Mouse (Mus musculus): ENCODE data around the gene Ntn1.

Gene Ntn1

GRCm38 (mm10) chr11:68213896-68214295 is 186.7 kb downstream of the Ntn1 start:
- peak; percentile 50 for DNase-seq (ENCODE audit: low read depth)

GRCm38 (mm10) chr11:68211924-68212578 is 188.6 kb downstream of the Ntn1 start:
- peak; percentile 32 for DNase-seq (ENCODE audit: low read depth)

GRCm38 (mm10) chr11:68210714-68211113 is 189.9 kb downstream of the Ntn1 start:
- DNase-seq (ENCODE audit: low read depth) = no peak

- DNase-seq (ENCODE audit: low read depth) = no peak
These were observed 191.1 kb downstream of the Ntn1 start for GRCm38 (mm10) chr11:68209506-68209905.

- DNase-seq (ENCODE audit: low read depth) = no peak
These were observed 192.0 kb downstream of the Ntn1 start for GRCm38 (mm10) chr11:68208582-68208981.

GRCm38 (mm10) chr11:68208023-68208422 is 192.6 kb downstream of the Ntn1 start:
- no peak for DNase-seq (ENCODE audit: low read depth)

- no peak for DNase-seq (ENCODE audit: low read depth)
These were observed 194.9 kb downstream of the Ntn1 start for GRCm38 (mm10) chr11:68205572-68206229.

GRCm38 (mm10) chr11:68204407-68204806 is 196.2 kb downstream of the Ntn1 start:
- peak; percentile 57 for DNase-seq (ENCODE audit: low read depth)

- peak; percentile 35 for DNase-seq (ENCODE audit: low read depth)
These were observed 196.8 kb downstream of the Ntn1 start for GRCm38 (mm10) chr11:68203658-68204315.

GRCm38 (mm10) chr11:68202561-68202960 is 198.1 kb downstream of the Ntn1 start:
- DNase-seq (ENCODE audit: low read depth) = no peak

- no peak for DNase-seq (ENCODE audit: low read depth)
These were observed 198.7 kb downstream of the Ntn1 start for GRCm38 (mm10) chr11:68201811-68202459.

- peak; percentile 64 for DNase-seq (ENCODE audit: low read depth)
These were observed 199.6 kb downstream of the Ntn1 start for GRCm38 (mm10) chr11:68201063-68201462.

- no peak for DNase-seq (ENCODE audit: low read depth)
These were observed 200.1 kb downstream of the Ntn1 start for GRCm38 (mm10) chr11:68200500-68200899.

- peak; percentile 74 for DNase-seq (ENCODE audit: low read depth)
These were observed 200.7 kb downstream of the Ntn1 start for GRCm38 (mm10) chr11:68199801-68200423.

GRCm38 (mm10) chr11:68199103-68199502 is 201.5 kb downstream of the Ntn1 start:
- DNase-seq (ENCODE audit: low read depth) = peak; percentile 82

- peak; percentile 65 for DNase-seq (ENCODE audit: low read depth)
These were observed 201.9 kb downstream of the Ntn1 start for GRCm38 (mm10) chr11:68198696-68199095.

GRCm38 (mm10) chr11:68197471-68197870 is 203.2 kb downstream of the Ntn1 start:
- DNase-seq (ENCODE audit: low read depth) = no peak

- no peak for DNase-seq (ENCODE audit: low read depth)
These were observed 204.1 kb downstream of the Ntn1 start for GRCm38 (mm10) chr11:68196566-68196965.

GRCm38 (mm10) chr11:68195693-68196176 is 204.9 kb downstream of the Ntn1 start:
- DNase-seq (ENCODE audit: low read depth) = no peak

GRCm38 (mm10) chr11:68195168-68195567 is 205.5 kb downstream of the Ntn1 start:
- no peak for DNase-seq (ENCODE audit: low read depth)

- DNase-seq (ENCODE audit: low read depth) = no peak
These were observed 209.8 kb downstream of the Ntn1 start for GRCm38 (mm10) chr11:68190849-68191248.

GRCm38 (mm10) chr11:68188695-68189201 is 211.9 kb downstream of the Ntn1 start:
- no peak for DNase-seq (ENCODE audit: low read depth)

Measured in induced T-regulatory cell, adult 2 months (primary cell).